Mouse (Mus musculus) C3H10T1/2 (cell line): ENCODE data around the gene Dsel. TPM values are rescaled to one million over a fixed set of nuclear protein-coding genes. Genes with fewer than 3 reads are reported as not detected.

Experiments
- polyA plus RNA-seq, 2 experiments: library from polyadenylated mRNA; unstranded; fragments of >200 nt; fragmentation: generic; extraction: Trizol; gene quantifications; one replicate each; pipeline ENCODE4 v1.2.1; 2012; ENCODE audit warnings: missing spikeins in 2 of 2

Dsel gene
- 1 to 10 TPM in 1 of 2 experiments, under 1 TPM in 1; 0.20 to 2.5 TPM for polyA plus RNA-seq

GRCm38 (mm10) chr1:111864779-111865165 is at the start of gene Dsel:
Gene Dsel, minus strand, starts transcription at chr1:111864918.

